Mouse (Mus musculus) hindbrain, embryonic 12.5 days (tissue): ENCODE data around the gene Rbl2. TPM values are rescaled to one million over a fixed set of nuclear protein-coding genes. Genes with fewer than 3 reads are reported as not detected.
A peak's percentile ranks its signal among the peaks of the same experiment; 100 is the strongest.

ENCODE experiments used
- ATAC-seq: fragments of 200-750 bp; cut with Nextera tagmentation; 2 replicates; pipeline ENCODE4 v1.8.0; 2017; ENCODE audit warnings: moderate TSS enrichment; ENCODE audit not compliant: low FRiP score
- H3K27ac ChIP-seq: fragments of 300-500 bp; sonication (generic); 2 replicates; pipeline ENCODE4 v1.5.1; 2016; ENCODE audit warnings: mild to moderate bottlenecking
- H3K27me3 ChIP-seq: fragments of 300-500 bp; sonication (generic); 2 replicates; pipeline ENCODE4 v1.6.1; 2016; ENCODE audit warnings: mild to moderate bottlenecking
- H3K36me3 ChIP-seq: fragments of 300-500 bp; sonication (generic); 2 replicates; pipeline ENCODE4 v1.6.1; 2016; ENCODE audit warnings: mild to moderate bottlenecking
- H3K4me1 ChIP-seq: fragments of 300-500 bp; sonication (generic); 2 replicates; pipeline ENCODE4 v1.6.1; 2016
- H3K4me2 ChIP-seq: fragments of 300-500 bp; sonication (generic); replicated peaks from 2 replicates; pipeline ENCODE4 v1.6.1; 2016; ENCODE audit warnings: mild to moderate bottlenecking
- H3K4me3 ChIP-seq: fragments of 300-500 bp; sonication (generic); 2 replicates; pipeline ENCODE4 v1.5.1; 2016; ENCODE audit warnings: mild to moderate bottlenecking
- H3K9ac ChIP-seq: fragments of 300-500 bp; sonication (generic); 2 replicates; pipeline ENCODE4 v1.6.1; 2016; ENCODE audit warnings: mild to moderate bottlenecking, moderate library complexity
- H3K9me3 ChIP-seq: fragments of 300-500 bp; sonication (generic); replicated peaks from 2 replicates; pipeline ENCODE4 v1.6.1; 2016; ENCODE audit warnings: mild to moderate bottlenecking
- WGBS: fragments of 180-500 bp; shearing (Covaris S2); methylation state at CpG from one replicate; pipeline ENCODE4 v1.1.7; 2016; 5-methylcytosine and 5-hydroxymethylcytosine counted together
- polyA plus RNA-seq: library from polyadenylated mRNA; unstranded; fragments of >200 nt; fragmentation: Nextera tagmentation; extraction: Ambion mirVana; gene quantifications from 2 replicates; pipeline ENCODE4 v1.2.1, GENCODE M21; 2016

Rbl2 gene
- polyA plus RNA-seq, 1 experiment from 2014 or later = 19.4 TPM

DNA sequence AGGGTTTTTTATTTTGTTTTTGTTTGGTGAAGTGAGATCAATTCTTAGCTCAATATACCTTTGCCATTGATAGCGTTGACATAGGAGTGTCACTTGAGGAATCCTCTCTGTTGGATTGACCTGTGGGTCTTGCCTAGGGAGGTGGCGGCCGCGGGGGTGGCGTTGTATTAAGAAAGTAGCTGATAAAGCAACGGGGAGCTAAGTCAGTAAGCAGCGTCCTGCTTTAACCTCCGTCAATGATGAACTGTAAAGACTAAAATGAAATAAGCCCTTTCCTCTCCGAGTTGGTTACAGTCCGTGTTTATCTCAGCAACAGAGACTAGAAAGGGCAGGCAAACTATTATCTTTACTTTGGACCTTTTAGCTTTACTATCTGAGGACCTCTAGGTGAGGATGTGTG lies 450 bp upstream of the Rbl2 start:
- ATAC-seq = peak; percentile 23
- Histone ChIP-seq H3K4me2 (peak overlapping the region; percentile 66), H3K9me3 (no peaks in the 10 kb centered on the region), H3K4me3 (peak overlapping the region; percentile 74), H3K27me3 (no peaks in the 10 kb centered on the region), H3K4me1 (peaks cover 19% of the 10 kb centered on the region), H3K36me3 (no peaks in the 10 kb centered on the region), H3K9ac (peak overlapping the region; percentile 41), H3K27ac (no peak overlapping the region)
- 13% methylated on average over 10 of the region's 10 CpGs for WGBS

DNA sequence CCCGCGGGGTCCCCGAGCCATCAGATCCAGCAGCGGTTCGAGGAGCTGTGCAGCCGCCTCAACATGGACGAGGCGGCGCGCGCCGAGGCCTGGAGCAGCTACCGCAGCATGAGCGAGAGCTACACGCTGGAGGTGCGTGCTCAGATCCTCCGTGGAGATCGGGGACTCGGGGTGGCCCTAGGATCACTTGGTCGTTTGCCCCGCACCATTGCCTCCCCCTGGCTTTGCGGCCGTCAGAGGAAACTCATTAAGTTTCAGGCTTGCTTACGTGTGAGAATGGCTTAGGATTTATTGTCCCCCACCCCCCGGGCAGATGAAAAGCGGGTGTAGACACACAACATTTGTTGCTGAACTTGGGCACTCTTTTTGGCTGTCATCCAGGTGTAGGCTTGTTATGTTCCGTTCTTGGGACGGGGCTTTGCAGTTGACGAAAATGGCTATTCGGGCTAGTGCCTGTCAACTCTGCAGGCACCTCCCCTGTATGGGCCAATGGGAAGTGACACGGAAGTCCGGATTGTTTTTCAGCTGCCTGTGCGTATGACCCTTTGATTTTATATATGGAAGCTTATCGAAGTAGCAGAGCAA lies 510 bp downstream of the Rbl2 start:
- Histone ChIP-seq H3K36me3 (no peaks in the 10 kb centered on the region), H3K4me3 (peak overlapping the region; percentile 74), H3K4me1 (peaks cover 19% of the 10 kb centered on the region), H3K27me3 (no peaks in the 10 kb centered on the region), H3K9me3 (no peaks in the 10 kb centered on the region), H3K27ac (peak overlapping the region; percentile 87), H3K9ac (peak overlapping the region; percentile 75), H3K4me2 (peak overlapping the region; percentile 66)
- under 1% methylated on average over 34 of the region's 34 CpGs for WGBS
- peak; percentile 84 for ATAC-seq

DNA sequence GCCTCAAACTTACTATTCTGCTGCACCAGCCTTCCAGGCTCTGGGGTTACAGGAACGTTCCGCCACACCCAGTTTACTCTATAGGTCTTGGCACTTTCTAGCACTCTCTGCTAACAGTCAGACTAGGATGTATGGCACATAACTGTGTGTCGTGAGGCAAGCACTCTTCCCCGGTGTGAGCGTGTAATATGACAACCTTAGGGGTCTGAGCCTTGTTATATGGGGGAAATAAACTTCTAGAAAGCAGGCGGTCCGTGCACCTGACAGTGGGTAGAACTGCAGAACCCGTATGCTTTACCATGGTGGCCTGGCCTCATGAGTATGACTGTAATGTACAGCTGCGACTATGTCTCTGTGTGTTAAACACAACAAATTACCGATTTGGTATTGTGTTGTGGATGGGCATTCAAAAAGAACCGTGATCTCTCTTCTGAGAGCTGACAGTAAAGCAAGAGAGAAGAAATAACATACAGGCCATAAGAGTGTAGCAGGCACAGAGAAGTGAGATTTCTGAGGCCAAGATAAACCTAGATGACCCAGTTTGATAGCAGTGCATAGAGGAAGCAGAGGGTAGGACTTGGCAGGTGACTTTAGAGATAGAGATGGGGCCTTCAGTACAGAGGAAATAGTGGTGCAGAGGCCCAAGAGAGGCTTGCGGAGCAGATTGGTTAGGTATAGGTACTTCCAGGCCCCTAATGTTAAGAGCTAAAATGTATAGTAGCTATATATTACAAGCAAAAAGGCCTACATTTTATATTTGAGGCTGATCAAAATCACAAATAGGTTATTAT lies 7.4 kb downstream of the Rbl2 start:
- Histone ChIP-seq H3K36me3 (peaks cover 17% of the 10 kb centered on the region), H3K27ac (no peak overlapping the region), H3K27me3 (no peaks in the 10 kb centered on the region), H3K4me1 (no peaks in the 10 kb centered on the region), H3K9me3 (no peaks in the 10 kb centered on the region), H3K4me2 (no peak overlapping the region), H3K9ac (no peak overlapping the region), H3K4me3 (no peak overlapping the region)
- WGBS = 93% methylated on average over 12 of the region's 12 CpGs
- ATAC-seq = no peak

DNA sequence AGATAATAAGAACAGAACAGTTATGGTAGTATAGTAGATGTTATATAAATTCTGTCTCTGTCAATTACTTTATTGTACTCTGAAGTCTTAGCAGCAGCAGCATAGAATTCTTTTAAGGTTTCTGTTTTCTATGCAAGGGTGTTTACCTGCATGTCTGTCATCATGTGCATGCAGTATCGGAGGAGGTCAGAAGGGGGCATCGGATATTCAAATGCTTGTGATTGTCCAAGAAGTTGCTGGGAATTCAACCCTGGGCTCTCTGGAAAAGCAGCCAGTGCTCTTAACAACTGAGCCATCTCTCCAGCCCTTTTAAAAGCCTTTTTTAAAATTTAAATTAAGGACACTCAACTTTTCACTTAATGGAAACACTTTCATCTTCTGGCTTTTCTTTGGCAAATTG lies 9.8 kb downstream of the Rbl2 start:
- Histone ChIP-seq H3K9me3 (no peaks in the 10 kb centered on the region), H3K27ac (no peak overlapping the region), H3K27me3 (no peaks in the 10 kb centered on the region), H3K36me3 (peaks cover 20% of the 10 kb centered on the region), H3K4me3 (no peak overlapping the region), H3K9ac (no peak overlapping the region), H3K4me2 (no peak overlapping the region), H3K4me1 (no peaks in the 10 kb centered on the region)
- no peak for ATAC-seq
- 100% methylated on average over 2 of the region's 2 CpGs for WGBS

DNA sequence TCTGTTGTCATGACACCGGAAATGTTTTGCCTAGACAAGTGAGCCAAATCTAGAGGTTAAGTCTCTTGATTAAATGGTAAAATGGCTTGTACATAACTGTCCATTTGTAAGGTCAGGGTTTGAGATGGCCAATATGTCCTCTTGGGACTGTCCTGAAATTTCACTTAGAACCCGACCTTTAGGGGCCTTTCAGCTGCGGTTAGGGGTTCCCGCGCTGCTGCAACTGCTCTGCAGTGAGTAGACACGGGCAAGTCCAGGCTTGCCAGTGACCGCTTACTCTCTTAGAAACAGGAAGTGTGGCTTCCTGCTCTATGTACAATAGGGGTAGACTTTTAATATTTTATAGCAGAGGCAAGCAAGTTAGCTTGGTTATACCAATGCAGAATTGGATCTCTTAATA lies 12.1 kb downstream of the Rbl2 start:
- 82% methylated on average over 7 of the region's 7 CpGs for WGBS

DNA sequence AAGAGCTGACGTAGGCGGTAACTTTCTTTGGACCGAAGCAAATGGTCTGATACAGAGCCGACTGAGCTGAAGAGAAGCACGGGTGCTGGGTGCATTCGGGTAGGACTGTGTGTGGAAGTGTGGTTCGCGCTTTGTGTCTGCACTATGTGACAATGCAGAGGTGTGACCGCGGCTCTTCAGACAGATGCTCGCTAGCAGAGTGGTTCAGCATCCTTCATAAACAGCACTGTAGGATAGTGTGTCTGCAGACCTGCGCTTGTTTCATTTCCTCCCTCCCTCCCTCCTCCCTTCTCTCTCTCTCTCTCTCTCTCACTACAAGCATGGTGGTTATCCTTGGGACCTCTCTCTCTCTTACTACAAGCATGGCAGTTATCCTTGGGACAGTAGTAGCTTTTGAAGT lies 12.6 kb downstream of the Rbl2 start:
- Histone ChIP-seq H3K27me3 (no peaks in the 10 kb centered on the region), H3K36me3 (peaks cover 32% of the 10 kb centered on the region), H3K9me3 (no peaks in the 10 kb centered on the region)

More for the DNA sequence above, 12.1 kb downstream of the Rbl2 start:
- Histone ChIP-seq H3K4me2 (no peak overlapping the region), H3K36me3 (peaks cover 32% of the 10 kb centered on the region), H3K27ac (no peak overlapping the region), H3K9me3 (no peaks in the 10 kb centered on the region), H3K9ac (no peak overlapping the region), H3K4me1 (no peaks in the 10 kb centered on the region), H3K27me3 (no peaks in the 10 kb centered on the region), H3K4me3 (no peak overlapping the region)
- ATAC-seq = no peak

DNA sequence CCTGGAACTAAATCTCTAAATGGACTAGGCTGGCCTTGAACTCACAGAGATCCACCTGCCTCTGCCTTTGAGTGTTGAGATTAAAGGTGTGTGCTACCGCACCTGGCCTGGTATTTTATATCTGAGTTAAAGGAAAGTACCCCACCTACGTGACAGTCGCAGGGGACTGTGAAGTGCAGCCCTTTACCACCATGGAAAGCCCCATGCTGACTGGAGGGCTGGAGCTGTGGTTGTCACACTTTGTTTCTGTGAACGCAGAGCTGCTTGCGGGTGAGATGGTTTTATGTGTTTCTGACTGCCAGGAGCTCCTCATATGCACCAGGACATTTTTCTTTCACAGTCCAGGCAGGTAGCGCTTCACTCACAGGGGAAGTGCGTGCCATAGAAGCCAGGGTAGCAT lies 18.6 kb downstream of the Rbl2 start:
- Histone ChIP-seq H3K9ac (no peak overlapping the region), H3K27ac (no peak overlapping the region), H3K27me3 (no peaks in the 10 kb centered on the region), H3K9me3 (no peaks in the 10 kb centered on the region), H3K4me3 (no peak overlapping the region), H3K4me2 (no peak overlapping the region), H3K4me1 (no peaks in the 10 kb centered on the region), H3K36me3 (peaks cover 35% of the 10 kb centered on the region)
- ATAC-seq = no peak
- 95% methylated on average over 7 of the region's 7 CpGs for WGBS

More for the DNA sequence above, 12.6 kb downstream of the Rbl2 start:
- WGBS = 94% methylated on average over 12 of the region's 12 CpGs
- Histone ChIP-seq H3K4me1 (no peaks in the 10 kb centered on the region), H3K9ac (no peak overlapping the region), H3K4me3 (no peak overlapping the region), H3K4me2 (no peak overlapping the region), H3K27ac (no peak overlapping the region)
- no peak for ATAC-seq

DNA sequence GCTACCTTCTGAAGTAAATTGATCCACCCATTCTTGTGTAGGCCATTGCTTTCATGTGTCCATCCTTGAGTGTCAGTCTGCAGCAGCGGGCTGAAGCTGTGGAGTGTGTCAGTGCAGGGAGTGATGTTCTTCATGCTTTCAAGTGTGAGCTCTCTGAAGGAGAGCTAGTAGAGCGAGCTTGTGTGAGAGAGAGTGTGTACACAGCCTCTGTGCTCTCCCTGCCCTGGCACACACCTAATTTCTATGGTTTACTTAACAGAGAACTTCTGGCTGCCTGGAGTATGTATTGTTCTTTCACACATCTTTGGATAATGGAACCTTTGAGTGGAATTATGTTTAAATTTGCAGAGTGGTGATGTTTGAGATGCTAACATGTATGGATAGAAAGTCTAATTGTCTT lies 19.7 kb downstream of the Rbl2 start:
- Histone ChIP-seq H3K4me1 (no peaks in the 10 kb centered on the region), H3K27me3 (no peaks in the 10 kb centered on the region), H3K9ac (no peak overlapping the region), H3K4me2 (no peak overlapping the region), H3K36me3 (peaks cover 33% of the 10 kb centered on the region), H3K4me3 (no peak overlapping the region), H3K27ac (no peak overlapping the region), H3K9me3 (no peaks in the 10 kb centered on the region)
- ATAC-seq = no peak
- WGBS = 85% methylated on average over 2 of the region's 2 CpGs

DNA sequence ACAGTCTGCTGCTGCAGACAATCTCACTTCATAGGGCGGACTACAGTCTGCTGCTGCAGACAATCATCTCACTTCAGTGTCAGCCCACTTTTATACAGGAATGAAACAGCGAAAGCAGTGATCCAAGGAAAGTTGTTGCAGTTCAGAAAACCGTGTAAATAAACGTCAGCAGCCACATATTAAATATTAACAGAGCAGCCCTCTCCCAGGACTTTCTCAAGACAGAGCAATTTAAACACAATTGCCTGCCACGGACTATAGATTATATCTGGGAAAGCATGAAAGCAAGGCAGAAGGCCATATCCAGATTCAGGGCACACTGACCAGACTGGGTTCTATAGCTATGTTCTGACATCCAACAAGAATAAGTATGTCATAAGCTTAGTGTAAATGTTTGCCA lies 24.3 kb downstream of the Rbl2 start:
- Histone ChIP-seq H3K27ac (no peak overlapping the region), H3K4me1 (no peaks in the 10 kb centered on the region), H3K4me2 (no peak overlapping the region), H3K27me3 (no peaks in the 10 kb centered on the region), H3K4me3 (no peak overlapping the region), H3K9me3 (no peaks in the 10 kb centered on the region), H3K9ac (no peak overlapping the region), H3K36me3 (peaks cover 30% of the 10 kb centered on the region)
- no peak for ATAC-seq
- 84% methylated on average over 5 of the region's 5 CpGs for WGBS

DNA sequence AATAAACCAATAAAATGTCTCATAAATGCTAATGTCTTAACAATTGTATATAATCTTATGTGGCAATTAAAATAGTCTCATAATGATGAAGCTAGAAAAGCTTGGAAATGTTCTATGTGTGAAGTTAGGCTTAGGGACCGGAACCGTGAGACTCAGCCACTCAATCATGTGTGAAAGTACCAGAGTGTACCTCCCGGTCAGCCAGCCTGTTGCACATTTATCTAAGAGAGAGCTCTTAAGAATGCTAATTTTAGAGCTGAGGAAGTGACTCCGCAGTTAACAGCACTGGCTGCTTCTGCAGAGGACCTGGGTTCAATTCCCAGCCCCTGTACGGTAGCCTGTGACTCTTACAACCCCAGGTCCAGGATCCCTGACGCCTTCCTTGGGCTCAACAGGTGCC lies 28.2 kb downstream of the Rbl2 start:
- Histone ChIP-seq H3K9ac (no peak overlapping the region), H3K27me3 (no peaks in the 10 kb centered on the region), H3K27ac (no peak overlapping the region), H3K4me3 (no peak overlapping the region), H3K4me1 (no peaks in the 10 kb centered on the region), H3K4me2 (no peak overlapping the region), H3K36me3 (peaks cover 36% of the 10 kb centered on the region), H3K9me3 (no peaks in the 10 kb centered on the region)
- no peak for ATAC-seq
- 88% methylated on average over 6 of the region's 6 CpGs for WGBS

DNA sequence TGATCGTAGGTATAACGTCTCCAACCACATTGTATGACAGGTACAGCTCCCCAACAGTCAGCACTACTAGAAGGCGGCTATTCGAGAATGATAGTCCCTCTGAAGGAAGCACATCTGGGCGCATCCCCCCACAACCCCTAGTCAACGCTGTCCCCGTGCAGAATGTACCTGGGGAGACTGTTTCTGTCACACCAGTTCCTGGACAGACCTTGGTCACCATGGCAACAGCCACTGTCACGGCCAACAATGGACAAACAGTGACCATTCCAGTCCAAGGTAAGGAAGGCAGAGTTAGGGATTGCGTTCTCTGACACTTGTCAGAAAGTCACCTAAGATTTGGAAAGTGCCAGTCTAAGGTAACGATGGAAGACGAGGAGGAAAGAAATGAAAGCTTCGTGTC lies 36.4 kb downstream of the Rbl2 start:
- no peak overlapping the region for H3K27ac ChIP-seq
- no peak overlapping the region for H3K9ac ChIP-seq
- H3K4me2 ChIP-seq = no peak overlapping the region
- no peak overlapping the region for H3K4me3 ChIP-seq
- WGBS = 93% methylated on average over 12 of the region's 12 CpGs
- ATAC-seq = no peak
- H3K4me1 ChIP-seq = no peaks in the 10 kb centered on the region
- H3K27me3 ChIP-seq = no peaks in the 10 kb centered on the region
- H3K9me3 ChIP-seq = no peaks in the 10 kb centered on the region
- peaks cover 30% of the 10 kb centered on the region for H3K36me3 ChIP-seq

DNA sequence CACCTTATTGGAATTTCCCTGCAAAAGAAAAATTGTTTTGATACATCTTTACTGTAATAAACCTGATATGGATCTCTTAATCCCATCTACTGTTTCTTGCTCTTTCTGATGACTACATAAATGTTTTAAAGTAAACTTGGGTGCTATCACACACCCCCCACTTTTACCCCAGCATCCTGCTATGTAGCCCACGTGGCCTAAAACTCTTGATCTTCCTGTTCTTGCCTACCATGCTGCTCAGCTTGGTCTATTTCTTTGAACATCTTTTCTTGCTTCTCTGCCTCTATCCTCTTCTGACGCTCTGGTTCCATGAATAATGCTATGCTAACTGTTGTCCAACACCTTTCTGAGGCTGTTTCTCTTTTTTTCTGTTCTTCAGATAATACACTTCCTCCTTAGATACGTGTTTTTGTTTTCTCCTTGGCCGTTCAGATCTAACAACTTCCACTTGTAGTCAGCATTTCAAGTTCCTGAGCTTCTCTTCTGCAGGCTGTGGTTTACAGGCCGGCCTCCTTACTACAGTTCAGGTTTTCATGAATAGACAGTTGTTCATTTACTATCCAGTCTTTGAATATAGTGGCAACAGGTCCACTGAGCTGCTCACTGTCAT lies 42.1 kb downstream of the Rbl2 start:
- H3K9me3 ChIP-seq = no peaks in the 10 kb centered on the region; the same call in 1 of the 2 replicates
- H3K4me3 ChIP-seq = no peak overlapping the region
- no peak overlapping the region for H3K9ac ChIP-seq
- H3K4me2 ChIP-seq = no peak overlapping the region
- H3K4me1 ChIP-seq = no peaks in the 10 kb centered on the region
- no peaks in the 10 kb centered on the region for H3K27me3 ChIP-seq
- H3K27ac ChIP-seq = no peak overlapping the region
- WGBS = 88% methylated on average over 5 of the region's 5 CpGs
- H3K36me3 ChIP-seq = peaks cover 43% of the 10 kb centered on the region
- ATAC-seq = no peak
